Mouse (Mus musculus) limb, embryonic 12.5 days (tissue): Measurements from ENCODE around the gene Mpv17l2. TPM values are rescaled to one million over a fixed set of nuclear protein-coding genes. Genes with fewer than 3 reads are reported as not detected.
A peak's percentile ranks its signal among the peaks of the same experiment; 100 is the strongest.

ENCODE experiments used
- ATAC-seq: fragments of 200-750 bp; cut with Nextera tagmentation; 2 replicates; pipeline ENCODE4 v1.8.0; 2017; ENCODE audit warnings: low read depth, moderate TSS enrichment; ENCODE audit not compliant: insufficient number of reproducible peaks, insufficient read depth, low FRiP score, low TSS enrichment
- H3K27ac ChIP-seq: fragments of 300-500 bp; sonication (generic); 2 replicates; pipeline ENCODE4 v1.5.1; 2016; ENCODE audit warnings: mild to moderate bottlenecking, moderate library complexity
- H3K27me3 ChIP-seq: fragments of 300-500 bp; sonication (generic); 2 replicates; pipeline ENCODE4 v1.6.1; 2016; ENCODE audit warnings: mild to moderate bottlenecking, moderate library complexity
- H3K36me3 ChIP-seq: fragments of 300-500 bp; sonication (generic); 2 replicates; pipeline ENCODE4 v1.6.1; 2016; ENCODE audit warnings: mild to moderate bottlenecking, moderate library complexity
- H3K4me1 ChIP-seq: fragments of 300-500 bp; sonication (generic); replicated peaks from 2 replicates; pipeline ENCODE4 v1.6.1; 2016
- H3K4me2 ChIP-seq: fragments of 300-500 bp; sonication (generic); 2 replicates; pipeline ENCODE4 v1.6.1; 2016; ENCODE audit warnings: mild to moderate bottlenecking, moderate library complexity
- H3K4me3 ChIP-seq: fragments of 300-500 bp; sonication (generic); replicated peaks from 2 replicates; pipeline ENCODE4 v1.5.1; 2016; ENCODE audit warnings: mild to moderate bottlenecking
- H3K9ac ChIP-seq: fragments of 300-500 bp; sonication (generic); replicated peaks from 2 replicates; pipeline ENCODE4 v1.6.1; 2016; ENCODE audit warnings: mild to moderate bottlenecking, moderate library complexity
- H3K9me3 ChIP-seq: fragments of 300-500 bp; sonication (generic); 2 replicates; pipeline ENCODE4 v1.6.1; 2016; ENCODE audit warnings: mild to moderate bottlenecking, moderate library complexity
- WGBS: fragments of 180-500 bp; shearing (Covaris S2); methylation state at CpG from one replicate; pipeline ENCODE4 v1.1.7; 2016; 5-methylcytosine and 5-hydroxymethylcytosine counted together
- polyA plus RNA-seq: library from polyadenylated mRNA; unstranded; fragments of >200 nt; fragmentation: Nextera tagmentation; extraction: Ambion mirVana; gene quantifications from 2 replicates; pipeline ENCODE4 v1.2.1, GENCODE M21; 2016

Gene Mpv17l2
- polyA plus RNA-seq, 1 experiment from 2014 or later = 25.8 TPM

GRCm38 (mm10) chr8:70789046-70789445 is 28.3 kb upstream of the Mpv17l2 start:
- H3K4me3 ChIP-seq = no peak overlapping the region
- H3K4me1 ChIP-seq = peaks cover 51% of the 10 kb centered on the region
- H3K4me2 ChIP-seq = no peak overlapping the region
- no peaks in the 10 kb centered on the region for H3K9me3 ChIP-seq
- peaks cover 58% of the 10 kb centered on the region for H3K36me3 ChIP-seq
- WGBS = 78% methylated on average over 10 of the region's 10 CpGs
- ATAC-seq = no peak
- H3K27ac ChIP-seq = no peak overlapping the region
- 0 out of 2 replicates have a peak, but pooled peaks cover 3% of the 10 kb centered on the region for H3K27me3 ChIP-seq
- no peak overlapping the region for H3K9ac ChIP-seq

- H3K4me3 ChIP-seq = no peak overlapping the region
- peaks cover 67% of the 10 kb centered on the region for H3K36me3 ChIP-seq
- H3K9me3 ChIP-seq = no peaks in the 10 kb centered on the region
Observed at GRCm38 (mm10) chr8:70787941-70788667, 27.4 kb upstream of the Mpv17l2 start.

GRCm38 (mm10) chr8:70787051-70787445 is 26.3 kb upstream of the Mpv17l2 start:
- Histone ChIP-seq H3K27me3 (0 out of 2 replicates have a peak, but pooled peaks cover 3% of the 10 kb centered on the region), H3K36me3 (peaks cover 78% of the 10 kb centered on the region), H3K9me3 (no peaks in the 10 kb centered on the region), H3K4me3 (no peak overlapping the region), H3K4me1 (peaks cover 39% of the 10 kb centered on the region), H3K9ac (no peak overlapping the region), H3K27ac (no peak overlapping the region), H3K4me2 (no peak overlapping the region)
- ATAC-seq = no peak
- WGBS = 85% methylated on average over 3 of the region's 3 CpGs

More at GRCm38 (mm10) chr8:70787941-70788667, 27.4 kb upstream of the Mpv17l2 start:
- 0 out of 2 replicates have a peak, but pooled peaks cover 3% of the 10 kb centered on the region for H3K27me3 ChIP-seq
- no peak overlapping the region for H3K9ac ChIP-seq
- H3K4me2 ChIP-seq = peak overlapping the region; percentile 17
- no peak for ATAC-seq
- H3K27ac ChIP-seq = no peak overlapping the region
- peaks cover 46% of the 10 kb centered on the region for H3K4me1 ChIP-seq
- 19% methylated on average over 30 of the region's 30 CpGs for WGBS

GRCm38 (mm10) chr8:70786291-70787050 is 25.7 kb upstream of the Mpv17l2 start:
- WGBS = 86% methylated on average over 25 of the region's 25 CpGs
- Histone ChIP-seq H3K4me3 (no peak overlapping the region), H3K9me3 (no peaks in the 10 kb centered on the region), H3K9ac (no peak overlapping the region), H3K4me1 (peaks cover 34% of the 10 kb centered on the region), H3K27ac (no peak overlapping the region), H3K27me3 (0 out of 2 replicates have a peak, but pooled peaks cover 3% of the 10 kb centered on the region), H3K36me3 (peaks cover 84% of the 10 kb centered on the region), H3K4me2 (no peak overlapping the region)
- ATAC-seq = no peak

GRCm38 (mm10) chr8:70780093-70780492 is 19.3 kb upstream of the Mpv17l2 start:
- Histone ChIP-seq H3K9me3 (no peaks in the 10 kb centered on the region), H3K4me3 (no peak overlapping the region), H3K4me1 (peaks cover 19% of the 10 kb centered on the region), H3K9ac (no peak overlapping the region), H3K27ac (no peak overlapping the region), H3K4me2 (no peak overlapping the region), H3K27me3 (no peaks in the 10 kb centered on the region), H3K36me3 (peaks cover 73% of the 10 kb centered on the region)
- no peak for ATAC-seq
- WGBS = 80% methylated on average over 11 of the region's 11 CpGs

GRCm38 (mm10) chr8:70776496-70777444 is 16.0 kb upstream of the Mpv17l2 start, which contains the start of gene Pik3r2:
Pik3r2 (minus strand) TSS chr8:70776713.
- ATAC-seq = peak; percentile 88
- H3K9me3 ChIP-seq = no peaks in the 10 kb centered on the region
- H3K27ac ChIP-seq = peak within 1 kb of the TSS; percentile 97
- peaks cover 43% of the 10 kb centered on the region for H3K4me1 ChIP-seq
- peaks cover 73% of the 10 kb centered on the region for H3K36me3 ChIP-seq
- under 1% methylated on average over 94 of the region's 94 CpGs for WGBS
- peak within 1 kb of the TSS; percentile 96 for H3K9ac ChIP-seq
- no peaks in the 10 kb centered on the region for H3K27me3 ChIP-seq
- H3K4me2 ChIP-seq = peak within 1 kb of the TSS; percentile 87
- H3K4me3 ChIP-seq = peak within 1 kb of the TSS; percentile 84

- no peaks in the 10 kb centered on the region for H3K9me3 ChIP-seq
- peaks cover 73% of the 10 kb centered on the region for H3K36me3 ChIP-seq
- peak overlapping the region; percentile 87 for H3K4me2 ChIP-seq
- peak overlapping the region; percentile 84 for H3K4me3 ChIP-seq
- H3K27ac ChIP-seq = peak overlapping the region; percentile 97; the same call in 1 of the 2 replicates
- ATAC-seq = peak; percentile 14
- peaks cover 43% of the 10 kb centered on the region for H3K4me1 ChIP-seq
- WGBS = 3% methylated on average over 34 of the region's 34 CpGs
- H3K27me3 ChIP-seq = no peaks in the 10 kb centered on the region
- peak overlapping the region; percentile 96 for H3K9ac ChIP-seq
Observed at GRCm38 (mm10) chr8:70775851-70776495, 15.2 kb upstream of the Mpv17l2 start.

GRCm38 (mm10) chr8:70775227-70775626 is 14.5 kb upstream of the Mpv17l2 start:
- Histone ChIP-seq H3K36me3 (peaks cover 73% of the 10 kb centered on the region), H3K4me2 (peak overlapping the region; percentile 87), H3K4me3 (peak overlapping the region; percentile 84), H3K27ac (no peak overlapping the region), H3K27me3 (no peaks in the 10 kb centered on the region), H3K4me1 (peaks cover 43% of the 10 kb centered on the region), H3K9ac (peak overlapping the region; percentile 96), H3K9me3 (no peaks in the 10 kb centered on the region)
- 94% methylated on average over 5 of the region's 5 CpGs for WGBS
- ATAC-seq = no peak

GRCm38 (mm10) chr8:70774740-70775139 is 14.0 kb upstream of the Mpv17l2 start:
- 94% methylated on average over 18 of the region's 18 CpGs for WGBS
- peak overlapping the region; percentile 96 for H3K9ac ChIP-seq
- peak overlapping the region; percentile 84; the same call in 1 of the 2 replicates for H3K4me3 ChIP-seq
- peaks cover 43% of the 10 kb centered on the region for H3K4me1 ChIP-seq
- ATAC-seq = no peak
- peaks cover 73% of the 10 kb centered on the region for H3K36me3 ChIP-seq
- H3K4me2 ChIP-seq = peak overlapping the region; percentile 87
- H3K27me3 ChIP-seq = no peaks in the 10 kb centered on the region
- H3K27ac ChIP-seq = no peak overlapping the region
- H3K9me3 ChIP-seq = no peaks in the 10 kb centered on the region

GRCm38 (mm10) chr8:70773833-70774232 is 13.1 kb upstream of the Mpv17l2 start:
- no peak overlapping the region for H3K4me3 ChIP-seq
- peaks cover 71% of the 10 kb centered on the region for H3K36me3 ChIP-seq
- 71% methylated on average over 9 of the region's 9 CpGs for WGBS
- ATAC-seq = no peak
- H3K4me2 ChIP-seq = peak overlapping the region; percentile 13; the same call in 1 of the 2 replicates
- H3K9ac ChIP-seq = peak overlapping the region; percentile 96; the same call in 1 of the 2 replicates
- H3K9me3 ChIP-seq = no peaks in the 10 kb centered on the region
- H3K27me3 ChIP-seq = no peaks in the 10 kb centered on the region
- 0 out of 2 replicates have a peak overlapping the region, but pooled peaks have one; percentile 37 for H3K27ac ChIP-seq
- H3K4me1 ChIP-seq = peaks cover 43% of the 10 kb centered on the region
